Mouse (Mus musculus): ENCODE data around the gene B3gnt3. TPM values are rescaled to one million over a fixed set of nuclear protein-coding genes. Genes with fewer than 3 reads are reported as not detected.

Gene B3gnt3
- polyA plus RNA-seq, 1 experiment, result 69.3 TPM

- no peak for DNase-seq (ENCODE audit: low read depth, low spot score)
- WGBS, result 70% methylated on average over 18 of the region's 18 CpGs
Measured at GRCm38 (mm10) chr8:71681369-71681915, 20.1 kb downstream of the B3gnt3 start.

- DNase-seq (ENCODE audit: low read depth, low spot score), result no peak
- WGBS, result 77% methylated on average over 21 of the region's 21 CpGs
Measured at GRCm38 (mm10) chr8:71680471-71680870, 21.1 kb downstream of the B3gnt3 start.

- WGBS, result 51% methylated on average over 46 of the region's 46 CpGs
- no peak for DNase-seq (ENCODE audit: low read depth, low spot score)
Measured at GRCm38 (mm10) chr8:71679550-71680168, 21.9 kb downstream of the B3gnt3 start.

GRCm38 (mm10) chr8:71679116-71679515 is 22.5 kb downstream of the B3gnt3 start:
- DNase-seq (ENCODE audit: low read depth, low spot score), result no peak
- WGBS, result 81% methylated on average over 16 of the region's 16 CpGs

- no peak for DNase-seq (ENCODE audit: low read depth, low spot score)
- WGBS, result 72% methylated on average over 4 of the region's 4 CpGs
Measured at GRCm38 (mm10) chr8:71678216-71678615, 23.4 kb downstream of the B3gnt3 start.

- DNase-seq (ENCODE audit: low read depth, low spot score), result no peak
Measured at GRCm38 (mm10) chr8:71677555-71677954, 24.0 kb downstream of the B3gnt3 start.

GRCm38 (mm10) chr8:71676803-71677202 is 24.8 kb downstream of the B3gnt3 start:
- WGBS, result 48% methylated on average over 9 of the region's 9 CpGs
- DNase-seq (ENCODE audit: low read depth, low spot score), result no peak

GRCm38 (mm10) chr8:71676020-71676741 is 25.4 kb downstream of the B3gnt3 start, which contains the start of gene Jak3:
TSS of gene Jak3 (plus strand) at chr8:71676296.
- DNase-seq (ENCODE audit: low read depth, low spot score), result no peak
- WGBS, result 2% methylated on average over 40 of the region's 40 CpGs

- WGBS, result 52% methylated on average over 9 of the region's 9 CpGs
- no peak for DNase-seq (ENCODE audit: low read depth, low spot score)
Measured at GRCm38 (mm10) chr8:71675456-71676019, 26.1 kb downstream of the B3gnt3 start.

- 74% methylated on average over 2 of the region's 2 CpGs for WGBS
Measured at GRCm38 (mm10) chr8:71674071-71674470, 27.5 kb downstream of the B3gnt3 start.

GRCm38 (mm10) chr8:71672168-71672735 is 29.3 kb downstream of the B3gnt3 start:
- DNase-seq (ENCODE audit: low read depth, low spot score), result no peak
- 55% methylated on average over 6 of the region's 6 CpGs for WGBS

More at GRCm38 (mm10) chr8:71674071-71674470, 27.5 kb downstream of the B3gnt3 start:
- no peak for DNase-seq (ENCODE audit: low read depth, low spot score)

- DNase-seq (ENCODE audit: low read depth, low spot score), result no peak
- under 1% methylated on average over 42 of the region's 42 CpGs for WGBS
Measured at GRCm38 (mm10) chr8:71671549-71671965, 30.0 kb downstream of the B3gnt3 start, which contains the start of gene Unc13a. TSS of gene Unc13a (minus strand) at chr8:71671757.

GRCm38 (mm10) chr8:71670621-71671548 is 30.7 kb downstream of the B3gnt3 start:
- WGBS, result under 1% methylated on average over 56 of the region's 64 CpGs
- no peak for DNase-seq (ENCODE audit: low read depth, low spot score)

GRCm38 (mm10) chr8:71670198-71670597 is 31.4 kb downstream of the B3gnt3 start:
- DNase-seq (ENCODE audit: low read depth, low spot score), result no peak
- 15% methylated on average over 12 of the region's 12 CpGs for WGBS

- DNase-seq (ENCODE audit: low read depth, low spot score), result no peak
- WGBS, result 2% methylated on average over 21 of the region's 21 CpGs
Measured at GRCm38 (mm10) chr8:71668220-71668975, 33.2 kb downstream of the B3gnt3 start.

GRCm38 (mm10) chr8:71667256-71667655 is 34.3 kb downstream of the B3gnt3 start:
- no peak for DNase-seq (ENCODE audit: low read depth, low spot score)
- WGBS, result 64% methylated on average over 5 of the region's 5 CpGs

GRCm38 (mm10) chr8:71666855-71667254 is 34.7 kb downstream of the B3gnt3 start:
- 70% methylated on average over 1 of the region's 1 CpGs for WGBS
- DNase-seq (ENCODE audit: low read depth, low spot score), result no peak

GRCm38 (mm10) chr8:71665331-71666130 is 36.1 kb downstream of the B3gnt3 start:
- 4% methylated on average over 22 of the region's 22 CpGs for WGBS
- no peak for DNase-seq (ENCODE audit: low read depth, low spot score)
